Mouse (Mus musculus) heart, postnatal 0 days (tissue): Measurements from ENCODE around the gene Gm11027.

Source experiments
- CTCF ChIP-seq: IDR thresholded peaks from 2 replicates; pipeline ENCODE4 v1.5.1; 2016; ENCODE audit warnings: antibody characterized with exemption, control low read depth, low read depth
- EP300 ChIP-seq: IDR thresholded peaks from 2 replicates; pipeline ENCODE4 v1.6.1; 2016; ENCODE audit warnings: antibody characterized with exemption, low read depth

- TF ChIP-seq CTCF = no peak
- TF ChIP-seq EP300 = no peak
Measured at GRCm38 (mm10) chr12:116279181-116279580, 4.0 kb downstream of the Gm11027 start.
